Mouse (Mus musculus): Measurements from ENCODE around the gene C5ar1.
A peak's percentile ranks its signal among the peaks of the same experiment; 100 is the strongest.

Gene C5ar1

GRCm38 (mm10) chr7:16296146-16296545, 36.8 kb upstream of the C5ar1 start:
- Histone ChIP-seq H3K4me1 (replicated peaks; ENCODE audit: low read depth, low read length) (peaks cover 46% of the 10 kb centered on the region), H3K9me3 (ENCODE audit: low read length) (no peaks in the 10 kb centered on the region), H3K27me3 (ENCODE audit: insufficient read depth, low read length) (peaks cover 7% of the 10 kb centered on the region), H3K36me3 (ENCODE audit: insufficient read depth, low read length) (no peaks in the 10 kb centered on the region), H3K4me3 (replicated peaks; ENCODE audit: low read length) (no peak overlapping the region)
- no peak for TF ChIP-seq CTCF (conservative IDR thresholded peaks at IDR 0.05; ENCODE audit: low read length)
- TF ChIP-seq POU5F1 (IDR thresholded peaks at IDR 0.05; ENCODE audit: borderline replicate concordance, low read length), result no peak
- TF ChIP-seq NANOG (IDR thresholded peaks at IDR 0.05; ENCODE audit: borderline replicate concordance, low read length), result no peak

GRCm38 (mm10) chr7:16295321-16295900, 36.1 kb upstream of the C5ar1 start:
- TF ChIP-seq CTCF (conservative IDR thresholded peaks at IDR 0.05; ENCODE audit: low read length) (no peak), NANOG (IDR thresholded peaks at IDR 0.05; ENCODE audit: borderline replicate concordance, low read length) (no peak), POU5F1 (IDR thresholded peaks at IDR 0.05; ENCODE audit: borderline replicate concordance, low read length) (no peak)
- Histone ChIP-seq H3K27me3 (ENCODE audit: insufficient read depth, low read length) (peaks cover 7% of the 10 kb centered on the region), H3K4me3 (replicated peaks; ENCODE audit: low read length) (peak overlapping the region; percentile 79), H3K4me1 (replicated peaks; ENCODE audit: low read depth, low read length) (peaks cover 39% of the 10 kb centered on the region), H3K36me3 (ENCODE audit: insufficient read depth, low read length) (no peaks in the 10 kb centered on the region), H3K9me3 (ENCODE audit: low read length) (no peaks in the 10 kb centered on the region)

- peak; percentile 73 for TF ChIP-seq CTCF (conservative IDR thresholded peaks at IDR 0.05; ENCODE audit: low read length)
- TF ChIP-seq NANOG (IDR thresholded peaks at IDR 0.05; ENCODE audit: borderline replicate concordance, low read length), result no peak
These were observed 35.5 kb upstream of the C5ar1 start for GRCm38 (mm10) chr7:16294837-16295236.

GRCm38 (mm10) chr7:16294346-16294745, 35.0 kb upstream of the C5ar1 start:
- Histone ChIP-seq H3K36me3 (ENCODE audit: insufficient read depth, low read length) (no peaks in the 10 kb centered on the region), H3K4me3 (replicated peaks; ENCODE audit: low read length) (no peak overlapping the region), H3K4me1 (replicated peaks; ENCODE audit: low read depth, low read length) (peaks cover 34% of the 10 kb centered on the region), H3K9me3 (ENCODE audit: low read length) (no peaks in the 10 kb centered on the region), H3K27me3 (ENCODE audit: insufficient read depth, low read length) (peaks cover 7% of the 10 kb centered on the region)
- TF ChIP-seq CTCF (conservative IDR thresholded peaks at IDR 0.05; ENCODE audit: low read length) (no peak), POU5F1 (IDR thresholded peaks at IDR 0.05; ENCODE audit: borderline replicate concordance, low read length) (no peak), NANOG (IDR thresholded peaks at IDR 0.05; ENCODE audit: borderline replicate concordance, low read length) (no peak)

More at GRCm38 (mm10) chr7:16294837-16295236, 35.5 kb upstream of the C5ar1 start:
- H3K9me3 ChIP-seq (ENCODE audit: low read length), result no peaks in the 10 kb centered on the region
- H3K36me3 ChIP-seq (ENCODE audit: insufficient read depth, low read length), result no peaks in the 10 kb centered on the region
- peak overlapping the region; percentile 79 for H3K4me3 ChIP-seq (replicated peaks; ENCODE audit: low read length)
- peaks cover 35% of the 10 kb centered on the region for H3K4me1 ChIP-seq (replicated peaks; ENCODE audit: low read depth, low read length)
- H3K27me3 ChIP-seq (ENCODE audit: insufficient read depth, low read length), result peaks cover 7% of the 10 kb centered on the region

GRCm38 (mm10) chr7:16287791-16288190, 28.5 kb upstream of the C5ar1 start:
- Histone ChIP-seq H3K4me1 (replicated peaks; ENCODE audit: low read depth, low read length) (peaks cover 21% of the 10 kb centered on the region), H3K9me3 (ENCODE audit: low read length) (peaks cover 3% of the 10 kb centered on the region; the same call in 1 of the 2 replicates), H3K36me3 (ENCODE audit: insufficient read depth, low read length) (peaks cover 16% of the 10 kb centered on the region), H3K4me3 (replicated peaks; ENCODE audit: low read length) (no peak overlapping the region), H3K27me3 (ENCODE audit: insufficient read depth, low read length) (no peaks in the 10 kb centered on the region)
- TF ChIP-seq CTCF (conservative IDR thresholded peaks at IDR 0.05; ENCODE audit: low read length), result no peak

- Histone ChIP-seq H3K27me3 (ENCODE audit: insufficient read depth, low read length) (no peaks in the 10 kb centered on the region), H3K9me3 (ENCODE audit: low read length) (peaks cover 3% of the 10 kb centered on the region; the same call in 1 of the 2 replicates), H3K4me1 (replicated peaks; ENCODE audit: low read depth, low read length) (peaks cover 25% of the 10 kb centered on the region), H3K4me3 (replicated peaks; ENCODE audit: low read length) (peak overlapping the region; percentile 77), H3K36me3 (ENCODE audit: insufficient read depth, low read length) (peaks cover 23% of the 10 kb centered on the region)
- TF ChIP-seq NANOG (IDR thresholded peaks at IDR 0.05; ENCODE audit: borderline replicate concordance, low read length), result no peak
- TF ChIP-seq CTCF (conservative IDR thresholded peaks at IDR 0.05; ENCODE audit: low read length), result no peak
- TF ChIP-seq POU5F1 (IDR thresholded peaks at IDR 0.05; ENCODE audit: borderline replicate concordance, low read length), result no peak
These were observed 27.7 kb upstream of the C5ar1 start for GRCm38 (mm10) chr7:16287016-16287415.

GRCm38 (mm10) chr7:16286026-16286961, 27.0 kb upstream of the C5ar1 start, which contains the start of gene Ccdc9:
TSS of gene Ccdc9 (minus strand) at chr7:16286795.
- peaks cover 28% of the 10 kb centered on the region for H3K4me1 ChIP-seq (replicated peaks; ENCODE audit: low read depth, low read length)

GRCm38 (mm10) chr7:16285450-16286025, 26.2 kb upstream of the C5ar1 start:
- no peak for TF ChIP-seq CTCF (conservative IDR thresholded peaks at IDR 0.05; ENCODE audit: low read length)
- TF ChIP-seq POU5F1 (IDR thresholded peaks at IDR 0.05; ENCODE audit: borderline replicate concordance, low read length), result no peak
- no peak for TF ChIP-seq NANOG (IDR thresholded peaks at IDR 0.05; ENCODE audit: borderline replicate concordance, low read length)
- H3K4me3 ChIP-seq (replicated peaks; ENCODE audit: low read length), result peak overlapping the region; percentile 84
- peaks cover 36% of the 10 kb centered on the region for H3K4me1 ChIP-seq (replicated peaks; ENCODE audit: low read depth, low read length)
- peaks cover 3% of the 10 kb centered on the region; the same call in 1 of the 2 replicates for H3K9me3 ChIP-seq (ENCODE audit: low read length)
- peaks cover 38% of the 10 kb centered on the region for H3K36me3 ChIP-seq (ENCODE audit: insufficient read depth, low read length)
- H3K27me3 ChIP-seq (ENCODE audit: insufficient read depth, low read length), result peaks cover 3% of the 10 kb centered on the region; the same call in 1 of the 2 replicates

More at GRCm38 (mm10) chr7:16286026-16286961, 27.0 kb upstream of the C5ar1 start, which contains the start of gene Ccdc9:
- Histone ChIP-seq H3K27me3 (ENCODE audit: insufficient read depth, low read length) (0 out of 2 replicates have a peak, but pooled peaks cover 2% of the 10 kb centered on the region), H3K4me3 (replicated peaks; ENCODE audit: low read length) (peak within 1 kb of the TSS; percentile 84), H3K36me3 (ENCODE audit: insufficient read depth, low read length) (peaks cover 31% of the 10 kb centered on the region), H3K9me3 (ENCODE audit: low read length) (peaks cover 3% of the 10 kb centered on the region; the same call in 1 of the 2 replicates)
- no peak for TF ChIP-seq CTCF (conservative IDR thresholded peaks at IDR 0.05; ENCODE audit: low read length)
